Mouse (Mus musculus): ENCODE measurements around the gene Galnt6. TPM values are rescaled to one million over a fixed set of nuclear protein-coding genes. Genes with fewer than 3 reads are reported as not detected.
"Not testable (repeated sequence)": the region's sequence is repeated elsewhere in the genome, so short reads cannot be mapped to it uniquely, and the experiment has no call there.

The Galnt6 gene
- polyA plus RNA-seq (2012; rRNA removed) = 0.09 and 0.22 TPM in 2 replicates

DNA sequence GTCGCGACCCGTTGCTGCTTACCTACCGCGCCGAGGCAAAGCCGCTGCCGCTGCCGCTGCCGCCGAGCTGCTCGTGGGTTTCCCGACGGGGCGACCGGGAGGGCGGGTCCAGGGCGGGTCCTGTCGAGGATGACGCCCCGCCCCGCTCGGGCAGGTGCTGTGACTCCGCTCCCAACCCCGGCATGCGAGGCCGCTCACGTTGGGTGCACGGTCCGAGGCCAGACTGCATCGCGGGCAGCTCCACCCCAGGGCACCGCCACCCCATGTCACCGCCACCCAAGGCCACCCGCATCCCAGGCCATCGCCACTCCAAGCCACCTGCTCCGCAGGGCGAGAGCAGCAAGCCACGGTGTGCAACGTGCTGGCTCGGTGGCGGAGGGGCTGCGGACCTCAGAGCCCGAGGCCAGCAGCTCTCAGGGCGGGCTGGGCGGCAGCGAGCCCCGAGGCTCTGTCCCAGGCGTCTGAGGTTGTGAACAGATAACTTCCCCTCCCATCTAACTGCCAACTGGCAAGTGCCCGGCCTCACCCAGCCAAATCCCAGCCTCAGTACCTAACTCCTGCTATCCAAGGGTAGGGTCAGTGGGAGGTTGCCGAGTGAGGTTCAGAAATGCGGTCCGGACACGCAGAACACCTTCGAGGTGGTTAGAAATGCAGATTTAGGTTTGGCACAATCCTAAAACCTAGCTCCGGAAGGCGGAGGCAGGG, at the start of gene Galnt6:
TSS of gene Galnt6 (minus strand) at position 96 of the 705 bp plus-strand sequence.
- no peak for TF ChIP-seq POLR2A (IDR thresholded peaks at IDR 0.05; ENCODE audit: borderline replicate concordance, extremely low read depth, insufficient read depth, insufficient read length, poor library complexity, severe bottlenecking)
- TF ChIP-seq CTCF (IDR thresholded peaks at IDR 0.05; ENCODE audit: borderline replicate concordance, extremely low read depth, insufficient read depth, insufficient read length) = no peak
- peak; percentile 26 for DNase-seq (ENCODE audit: low read depth)

DNA sequence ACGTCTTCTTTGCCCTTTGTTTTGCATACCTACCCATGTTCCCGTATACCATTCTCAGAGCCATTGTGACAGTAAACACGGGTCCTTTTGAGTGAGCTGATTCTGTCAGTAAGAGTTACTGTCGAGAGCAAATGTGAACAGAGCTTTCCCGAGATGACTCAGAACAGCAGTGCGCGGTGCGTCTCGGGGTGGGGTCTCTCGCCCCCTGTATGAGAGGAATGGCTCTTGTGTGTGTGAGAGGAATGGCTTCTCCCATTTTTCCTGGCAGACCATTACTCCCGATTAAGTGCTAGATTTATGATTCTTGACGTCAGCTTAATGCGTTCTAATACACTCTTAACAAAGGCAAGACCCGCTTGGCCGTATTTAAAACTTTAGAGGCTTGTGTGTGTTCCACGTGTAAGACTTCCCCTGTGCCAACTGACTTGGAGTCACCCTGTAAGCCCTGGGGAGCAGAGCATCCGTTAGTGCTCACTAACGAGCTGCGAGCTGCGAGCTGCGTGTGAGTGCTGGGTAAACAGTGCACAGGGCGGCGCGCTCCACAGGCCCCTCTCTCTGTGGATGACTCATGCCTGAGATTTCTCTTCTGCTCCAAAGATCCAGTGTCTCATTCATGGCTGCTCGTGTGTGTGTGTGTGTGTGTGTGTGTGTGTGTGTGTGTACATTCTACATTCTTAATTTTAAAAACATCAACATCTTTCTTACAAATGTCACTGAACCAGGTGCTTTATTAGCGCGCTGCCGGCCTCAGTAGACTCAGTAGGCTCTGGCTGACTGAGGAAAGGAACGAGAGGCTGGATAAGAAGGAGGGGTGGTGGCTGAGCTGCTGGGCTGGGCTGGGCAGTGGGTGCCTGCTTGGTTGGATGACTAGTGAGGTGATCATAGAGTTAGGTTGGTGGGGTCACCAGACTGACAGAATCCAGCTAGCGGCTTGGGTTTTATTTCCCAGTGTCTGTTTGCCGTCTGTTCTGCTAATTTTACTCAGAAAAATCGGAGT, 48.1 kb upstream of the Galnt6 start:
- peak; percentile 59 for DNase-seq (ENCODE audit: low read depth)
- TF ChIP-seq CTCF (IDR thresholded peaks at IDR 0.05; ENCODE audit: borderline replicate concordance, extremely low read depth, insufficient read depth, insufficient read length) (no peak), POLR2A (IDR thresholded peaks at IDR 0.05; ENCODE audit: borderline replicate concordance, extremely low read depth, insufficient read depth, insufficient read length, poor library complexity, severe bottlenecking) (no peak)

DNA sequence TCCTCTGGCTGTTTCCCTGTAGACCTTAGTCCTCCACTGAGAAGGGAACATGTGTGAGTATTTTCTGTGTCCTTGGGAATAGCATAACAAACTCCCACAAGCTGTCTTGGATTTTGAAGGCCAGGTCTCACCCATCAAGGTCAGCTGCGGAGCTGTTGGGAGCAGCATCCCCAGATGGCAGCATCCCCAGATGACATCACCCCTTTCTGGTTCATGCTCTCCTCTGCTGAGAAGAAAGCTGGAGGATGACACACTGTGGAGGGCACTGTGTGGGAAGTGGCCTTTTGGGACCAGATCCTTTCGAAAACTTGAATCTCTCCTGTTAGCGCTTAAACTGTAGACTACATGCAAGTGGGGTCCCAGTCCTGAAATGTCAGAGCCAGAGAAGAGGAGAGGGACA, 47.2 kb upstream of the Galnt6 start:
- TF ChIP-seq CTCF (IDR thresholded peaks at IDR 0.05; ENCODE audit: borderline replicate concordance, extremely low read depth, insufficient read depth, insufficient read length) (no peak), POLR2A (IDR thresholded peaks at IDR 0.05; ENCODE audit: borderline replicate concordance, extremely low read depth, insufficient read depth, insufficient read length, poor library complexity, severe bottlenecking) (no peak)
- DNase-seq (ENCODE audit: low read depth) = no peak

DNA sequence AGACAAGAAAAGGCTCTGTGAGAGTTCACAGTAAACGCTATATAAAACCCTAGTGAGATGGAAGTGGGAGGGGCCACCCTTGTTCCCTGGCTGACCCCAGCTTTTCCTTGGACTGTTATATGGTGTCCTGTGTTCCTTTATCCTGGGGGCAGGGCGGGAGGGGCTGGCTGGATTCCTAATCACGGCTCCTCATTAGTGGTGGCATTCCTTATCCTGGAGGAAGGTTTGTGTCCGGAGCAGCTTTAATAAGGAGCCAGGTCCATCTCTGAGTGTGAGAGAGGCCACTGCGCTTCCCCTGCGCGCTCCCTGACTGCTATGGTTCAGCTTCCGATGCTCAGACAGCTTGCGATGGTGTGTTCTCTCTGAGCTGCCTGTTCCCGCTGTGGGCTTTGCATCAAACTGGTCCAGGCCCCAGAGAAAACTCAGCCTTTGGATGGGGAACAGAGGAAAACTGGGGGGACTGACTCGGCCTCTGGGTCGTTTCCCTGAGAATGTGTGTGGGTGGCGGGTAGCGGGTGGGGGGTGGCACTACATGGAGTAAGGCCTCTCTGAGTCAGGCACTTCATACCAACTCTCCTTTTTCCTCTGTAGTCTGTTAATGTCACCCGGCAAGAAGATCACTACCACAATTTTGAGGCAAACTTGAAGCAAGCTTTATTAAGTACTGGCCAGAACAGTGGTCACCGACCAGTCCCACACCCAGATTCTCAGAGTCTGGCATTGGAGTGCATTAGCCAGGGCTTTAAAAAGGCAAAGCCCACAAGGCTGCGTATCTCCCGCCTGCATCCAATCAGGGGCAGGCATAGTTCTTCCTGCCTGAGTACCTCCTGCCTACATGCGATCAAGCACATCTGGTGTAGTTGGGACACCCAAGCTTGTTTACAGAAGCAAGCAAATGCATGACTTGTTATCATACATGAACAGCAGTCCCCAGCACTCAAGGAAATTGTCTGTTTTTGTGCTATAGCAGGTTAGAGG, 46.3 kb upstream of the Galnt6 start:
- DNase-seq (ENCODE audit: low read depth) = peak; percentile 17
- TF ChIP-seq CTCF (IDR thresholded peaks at IDR 0.05; ENCODE audit: borderline replicate concordance, extremely low read depth, insufficient read depth, insufficient read length) (no peak), POLR2A (IDR thresholded peaks at IDR 0.05; ENCODE audit: borderline replicate concordance, extremely low read depth, insufficient read depth, insufficient read length, poor library complexity, severe bottlenecking) (no peak)

DNA sequence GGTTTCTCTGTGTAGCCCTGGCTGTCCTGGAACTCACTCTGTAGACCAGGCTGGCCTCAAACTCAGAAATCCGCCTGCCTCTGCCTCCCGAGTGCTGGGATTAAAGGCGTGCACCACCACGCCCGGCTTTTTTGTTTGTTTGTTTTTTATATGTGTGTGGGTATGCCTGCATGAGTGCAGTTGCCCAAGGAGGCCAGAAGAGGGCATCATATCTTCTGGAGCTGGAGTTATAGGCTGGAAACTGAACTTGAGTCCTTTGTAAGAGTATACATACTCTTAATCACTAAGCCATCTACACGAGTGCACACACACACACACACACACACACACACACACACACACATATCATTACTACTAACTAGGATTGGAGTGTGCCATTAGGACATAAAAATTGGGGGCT, 44.7 kb upstream of the Galnt6 start:
- peak; percentile 15; the same call in 1 of the 2 replicates for TF ChIP-seq CTCF (IDR thresholded peaks at IDR 0.05; ENCODE audit: borderline replicate concordance, extremely low read depth, insufficient read depth, insufficient read length)
- not testable (repeated sequence) for DNase-seq (ENCODE audit: low read depth)

DNA sequence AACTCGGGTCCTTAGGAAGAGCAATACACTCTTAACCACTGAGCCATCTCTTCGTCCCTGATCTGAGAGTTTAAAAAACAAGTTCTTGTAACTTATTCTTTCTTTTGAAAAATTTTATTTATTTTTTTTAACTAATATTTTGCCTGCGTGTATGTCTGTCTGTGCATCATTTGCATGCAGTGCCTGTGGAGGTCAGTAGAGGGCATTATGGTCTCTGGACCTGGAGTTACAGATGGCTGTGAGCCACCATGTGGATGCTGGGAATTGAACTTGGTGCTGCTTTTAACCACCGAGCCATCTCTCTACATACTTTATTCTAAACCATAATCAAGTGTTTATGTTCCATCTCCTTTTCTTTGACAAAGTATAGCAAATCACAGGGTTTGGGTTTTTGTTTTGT, 43.5 kb upstream of the Galnt6 start:
- TF ChIP-seq POLR2A (IDR thresholded peaks at IDR 0.05; ENCODE audit: borderline replicate concordance, extremely low read depth, insufficient read depth, insufficient read length, poor library complexity, severe bottlenecking) (no peak), CTCF (IDR thresholded peaks at IDR 0.05; ENCODE audit: borderline replicate concordance, extremely low read depth, insufficient read depth, insufficient read length) (no peak)
- DNase-seq (ENCODE audit: low read depth) = no peak

DNA sequence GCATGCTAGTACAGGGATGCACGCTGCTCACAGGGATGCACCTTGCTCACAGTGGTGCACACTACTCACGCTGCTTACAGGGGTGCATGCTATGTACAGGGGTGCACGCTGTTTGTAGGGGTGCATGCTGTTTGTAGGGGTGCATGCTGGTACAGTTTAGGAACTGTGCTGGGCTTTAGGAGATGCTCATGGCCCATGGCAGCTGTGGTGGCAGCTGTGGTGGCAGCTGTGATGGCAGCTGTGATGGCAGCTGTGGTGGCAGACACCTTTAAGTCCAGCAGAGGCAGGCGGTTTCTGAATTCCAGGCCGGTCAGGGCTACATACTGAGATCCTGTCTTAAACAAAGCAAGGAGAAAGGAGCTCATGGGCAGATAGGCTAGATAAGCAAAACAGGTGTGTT, 41.2 kb upstream of the Galnt6 start:
- no peak for DNase-seq (ENCODE audit: low read depth)
- no peak for TF ChIP-seq CTCF (IDR thresholded peaks at IDR 0.05; ENCODE audit: borderline replicate concordance, extremely low read depth, insufficient read depth, insufficient read length)
- TF ChIP-seq POLR2A (IDR thresholded peaks at IDR 0.05; ENCODE audit: borderline replicate concordance, extremely low read depth, insufficient read depth, insufficient read length, poor library complexity, severe bottlenecking) = no peak

DNA sequence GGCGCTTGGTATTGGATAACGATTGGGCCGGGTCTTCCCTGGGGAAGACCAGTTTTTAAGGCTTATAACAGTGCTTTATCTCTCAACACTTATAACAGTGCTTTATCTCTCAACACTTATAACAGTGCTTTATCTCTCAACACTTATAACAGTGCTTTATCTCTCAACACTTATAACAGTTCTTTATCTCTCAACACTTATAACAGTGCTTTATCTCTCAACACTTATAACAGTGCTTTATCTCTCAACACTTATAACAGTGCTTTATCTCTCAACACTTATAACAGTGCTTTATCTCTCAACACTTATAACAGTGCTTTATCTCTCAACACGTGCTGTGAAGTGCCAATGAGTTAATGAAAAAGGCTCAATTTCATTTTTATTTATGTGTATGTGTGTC, 39.8 kb upstream of the Galnt6 start:
- not testable (repeated sequence) for DNase-seq (ENCODE audit: low read depth)

DNA sequence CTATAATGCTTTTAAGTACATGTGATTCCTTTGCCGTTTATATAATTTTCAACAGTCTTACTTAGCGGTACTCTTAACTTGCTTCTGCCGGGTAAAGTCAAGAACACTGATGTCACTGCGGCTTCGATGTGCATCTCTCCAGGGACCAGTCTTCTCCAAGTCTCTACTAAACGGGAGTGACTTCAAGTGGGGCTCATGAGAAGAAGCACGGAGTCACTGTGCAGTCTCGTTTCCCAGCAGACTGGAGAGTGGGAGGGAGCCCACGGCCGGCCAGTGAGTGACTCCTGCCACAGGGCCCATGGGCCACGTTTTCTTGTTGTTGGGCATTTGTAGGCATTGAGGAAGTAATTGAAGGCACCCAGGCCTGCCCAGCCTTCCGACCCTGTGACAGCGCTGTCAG, 38.7 kb upstream of the Galnt6 start:
- DNase-seq (ENCODE audit: low read depth) = no peak

DNA sequence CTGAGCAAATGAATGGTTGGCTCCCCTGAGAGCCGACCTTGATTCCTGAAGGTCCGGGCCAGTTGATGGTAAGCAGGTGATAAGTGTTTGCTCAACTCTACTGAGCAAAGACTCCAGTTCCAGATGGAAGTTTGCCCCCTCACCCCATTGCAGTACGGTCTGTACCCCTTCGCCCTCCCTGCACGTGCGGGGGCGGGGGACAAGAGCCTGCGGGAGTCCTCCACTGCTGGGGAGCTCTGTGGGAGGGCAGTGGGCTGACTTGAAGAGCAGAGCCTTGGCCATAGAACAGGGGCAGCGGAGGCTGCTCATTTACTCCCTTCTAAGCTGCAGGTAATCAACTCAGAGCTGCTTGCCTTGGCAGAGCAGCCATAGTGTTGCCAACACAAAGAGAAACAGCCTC, 37.6 kb upstream of the Galnt6 start:
- TF ChIP-seq POLR2A (IDR thresholded peaks at IDR 0.05; ENCODE audit: borderline replicate concordance, extremely low read depth, insufficient read depth, insufficient read length, poor library complexity, severe bottlenecking) = no peak
- DNase-seq (ENCODE audit: low read depth) = no peak

More for the DNA sequence above, 38.7 kb upstream of the Galnt6 start:
- TF ChIP-seq CTCF (IDR thresholded peaks at IDR 0.05; ENCODE audit: borderline replicate concordance, extremely low read depth, insufficient read depth, insufficient read length) = no peak
- TF ChIP-seq POLR2A (IDR thresholded peaks at IDR 0.05; ENCODE audit: borderline replicate concordance, extremely low read depth, insufficient read depth, insufficient read length, poor library complexity, severe bottlenecking) = no peak
